Mouse (Mus musculus) liver, adult (tissue): ENCODE measurements around the gene Them7.

ENCODE experiments used
- GATA4 ChIP-seq: IDR thresholded peaks from 2 replicates; pipeline ENCODE4 v1.6.1; 2014; ENCODE audit warnings: mild to moderate bottlenecking, low read length; ENCODE audit not compliant: insufficient replicate concordance

The Them7 gene

DNA sequence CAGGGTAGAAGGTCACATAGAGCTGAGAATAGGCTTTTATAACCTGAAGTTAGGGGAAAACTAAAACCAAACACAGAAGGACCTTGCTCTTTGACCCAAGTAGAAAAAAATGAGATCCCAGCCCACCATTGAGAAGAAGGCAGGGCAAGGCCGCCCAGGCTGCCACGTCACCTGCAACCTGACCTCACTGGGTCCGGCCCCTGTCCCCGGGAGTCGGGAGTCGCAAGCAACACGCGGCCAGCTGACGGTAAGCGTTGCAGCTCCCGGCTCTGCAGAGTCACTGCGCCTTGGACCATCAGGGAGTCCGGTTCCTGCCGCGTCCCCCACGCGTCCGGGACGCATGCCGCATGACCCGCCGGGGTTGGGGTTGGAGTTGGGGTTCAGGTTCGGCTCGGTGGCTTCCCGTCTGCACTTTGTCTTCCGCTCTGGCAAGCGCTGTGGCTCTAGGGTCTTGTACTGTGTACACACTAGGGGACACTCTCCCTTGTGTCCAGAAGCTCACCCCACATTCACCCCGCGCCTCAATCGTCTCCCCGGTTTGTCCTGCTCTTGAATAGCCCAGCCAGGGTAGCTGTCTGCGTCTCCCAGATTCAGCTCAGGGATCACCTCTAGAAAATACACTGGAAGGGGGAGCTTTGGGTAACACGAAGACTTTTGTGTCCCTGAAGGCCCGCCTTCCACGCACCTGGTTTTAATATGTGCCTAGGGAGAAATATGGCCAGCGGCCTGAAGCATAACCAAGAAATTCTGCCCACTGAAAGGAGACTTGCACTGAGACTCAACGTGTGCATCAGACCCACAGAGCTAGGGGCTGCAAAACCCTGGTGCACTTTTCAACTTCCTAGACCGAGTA, at the start of gene Them7:
Them7 (plus strand) TSS at position 187 of the 853 bp plus-strand sequence.
- TF ChIP-seq GATA4, result no peak

DNA sequence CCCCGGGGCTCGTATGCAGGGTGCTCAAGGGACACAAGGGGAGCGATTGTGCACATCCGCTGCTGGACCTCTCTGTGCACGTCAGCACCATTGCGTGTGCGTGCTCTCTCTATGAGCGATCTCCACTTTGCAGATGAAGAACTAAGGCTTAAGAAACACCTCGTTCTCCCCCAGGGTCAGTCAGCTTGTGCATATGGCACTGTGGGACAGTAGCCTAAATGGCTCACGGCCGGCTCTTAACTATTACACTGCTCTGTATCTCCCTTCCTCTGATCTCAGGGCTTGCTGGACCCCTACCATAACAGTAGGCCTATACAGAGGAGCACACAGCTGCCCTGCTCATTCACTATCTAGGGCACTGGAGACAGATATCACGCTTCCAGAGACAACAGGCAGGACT, 45.2 kb upstream of the Them7 start:
- no peak for TF ChIP-seq GATA4

DNA sequence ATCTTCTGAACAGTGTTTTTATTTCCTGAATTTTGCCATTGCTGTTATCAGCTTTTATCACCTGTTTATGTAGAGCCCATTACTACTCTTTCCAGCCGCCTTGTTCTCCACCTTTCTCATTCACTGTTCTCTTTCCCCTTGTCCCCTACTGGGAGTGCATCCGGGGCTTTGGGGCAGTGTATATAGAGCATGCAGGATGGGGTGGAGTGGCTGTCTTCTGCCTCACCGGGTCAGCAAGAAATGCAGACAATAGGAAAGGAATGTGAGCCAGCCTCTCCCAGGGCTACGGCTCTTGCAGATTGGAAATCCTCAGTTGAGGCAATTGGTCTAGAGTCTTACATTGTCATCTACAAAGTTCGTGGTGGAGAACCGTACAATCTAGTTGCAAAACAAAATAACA, 41.6 kb upstream of the Them7 start:
- no peak for TF ChIP-seq GATA4

DNA sequence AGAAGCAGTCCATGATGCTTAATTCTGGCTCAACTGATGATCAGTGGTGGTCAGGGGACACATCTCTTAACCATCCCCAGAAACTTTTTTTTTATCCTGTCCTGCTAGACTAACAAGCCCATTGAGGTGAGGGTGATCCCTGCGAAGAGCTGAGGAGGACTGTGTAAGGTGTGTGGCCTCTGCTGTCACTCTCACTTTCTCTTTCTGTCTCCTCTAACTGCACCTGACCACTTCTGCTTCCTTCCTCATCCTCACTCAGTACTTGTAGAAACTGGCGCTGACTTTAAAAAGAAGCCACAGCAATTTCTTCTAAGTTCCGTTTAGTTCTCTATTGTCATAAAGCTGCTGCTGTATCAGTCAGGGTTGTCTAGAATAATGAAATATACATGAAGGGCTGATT, 39.0 kb upstream of the Them7 start:
- TF ChIP-seq GATA4, result no peak

DNA sequence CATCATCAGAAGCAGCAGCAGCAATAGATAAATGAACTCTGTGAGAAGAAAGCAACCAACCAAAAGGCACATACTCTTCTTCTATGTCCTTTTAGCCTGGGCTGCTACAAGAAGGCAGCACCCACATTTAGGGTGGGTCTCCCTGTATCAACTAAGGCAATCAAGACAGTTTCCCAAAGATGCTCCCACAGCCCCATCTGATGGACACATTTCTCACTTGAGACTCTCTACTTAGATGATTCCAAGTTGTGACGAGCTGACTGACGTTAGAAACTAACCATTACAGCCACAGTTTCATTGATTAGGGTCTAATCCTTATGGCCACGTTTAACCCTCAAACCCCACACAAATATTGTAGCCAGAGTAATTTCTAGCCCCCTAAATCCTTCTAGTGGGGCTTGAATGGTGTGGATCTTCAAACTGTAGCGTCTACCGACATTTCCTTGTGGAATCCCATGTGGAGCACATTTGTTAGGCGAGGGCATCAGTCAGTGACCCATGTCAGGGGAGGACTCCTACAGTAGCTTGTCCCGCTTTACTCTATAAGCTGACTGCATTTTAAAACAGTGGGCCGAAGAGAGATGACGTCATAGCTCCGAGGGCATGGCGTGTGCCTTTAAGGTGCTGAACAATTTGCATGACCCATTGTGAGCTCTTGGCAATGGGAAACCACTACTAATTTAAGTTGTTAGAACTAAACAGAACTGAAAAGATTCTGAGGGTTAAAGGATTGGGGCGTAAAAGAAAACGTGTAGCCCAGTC, 38.2 kb upstream of the Them7 start:
- no peak for TF ChIP-seq GATA4

DNA sequence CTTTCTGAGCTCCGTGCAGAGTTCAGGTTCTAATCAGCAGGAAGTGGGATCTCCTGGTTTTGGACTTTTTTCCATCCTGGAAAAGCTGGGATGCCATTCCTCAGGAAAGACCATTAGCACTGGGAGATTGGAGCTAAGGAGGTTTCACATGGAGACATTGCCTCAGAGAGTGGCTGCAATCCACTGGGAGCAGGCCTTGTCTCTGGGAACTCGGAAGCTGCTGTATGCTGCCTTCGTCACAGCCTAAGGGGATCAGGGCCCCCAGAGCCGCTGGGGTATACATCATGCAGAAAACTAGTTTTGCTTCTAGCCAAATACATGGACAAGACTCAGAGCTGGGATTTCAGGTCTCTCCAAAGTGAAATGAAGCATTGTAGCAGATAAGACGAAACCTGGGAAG, 37.5 kb upstream of the Them7 start:
- TF ChIP-seq GATA4, result no peak

DNA sequence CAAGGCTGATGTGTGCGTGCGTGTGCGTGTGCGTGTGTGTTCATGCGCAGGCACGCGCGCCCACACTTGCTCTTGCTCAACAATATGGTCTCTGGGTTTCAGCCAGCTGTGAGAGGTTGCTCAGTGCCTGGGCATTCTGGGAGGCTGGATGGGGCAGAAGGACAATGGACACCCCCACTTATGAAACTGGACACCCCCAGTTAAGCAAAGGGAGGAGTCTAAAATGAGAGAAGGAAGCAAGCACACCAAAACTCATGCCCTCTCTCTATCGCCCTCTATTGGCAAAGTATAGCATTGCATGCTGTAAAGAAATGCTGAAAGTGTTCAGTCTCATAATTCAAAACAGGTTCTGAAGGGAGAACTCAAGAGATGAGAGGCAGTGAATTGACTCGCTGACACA, 35.9 kb upstream of the Them7 start:
- no peak for TF ChIP-seq GATA4

DNA sequence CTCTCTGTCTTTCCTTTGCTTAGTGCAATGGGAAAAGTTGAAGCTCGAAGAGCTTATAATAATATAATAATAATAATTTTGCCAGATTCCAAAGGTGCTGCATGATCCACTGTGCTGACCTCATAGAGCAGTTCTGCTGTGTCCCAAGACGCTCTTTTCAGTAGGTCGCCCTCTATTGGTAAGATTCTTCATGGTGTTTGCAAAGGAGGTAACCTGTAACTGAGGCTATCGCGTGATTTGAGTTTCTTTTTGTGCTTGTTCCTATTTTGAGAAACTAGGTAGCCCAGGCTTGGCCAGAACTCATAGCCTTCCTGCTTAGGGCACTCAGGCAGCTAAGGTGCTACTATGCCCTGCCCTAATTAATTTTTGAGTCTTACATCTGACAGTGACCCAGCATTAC, 34.8 kb upstream of the Them7 start:
- TF ChIP-seq GATA4, result no peak

DNA sequence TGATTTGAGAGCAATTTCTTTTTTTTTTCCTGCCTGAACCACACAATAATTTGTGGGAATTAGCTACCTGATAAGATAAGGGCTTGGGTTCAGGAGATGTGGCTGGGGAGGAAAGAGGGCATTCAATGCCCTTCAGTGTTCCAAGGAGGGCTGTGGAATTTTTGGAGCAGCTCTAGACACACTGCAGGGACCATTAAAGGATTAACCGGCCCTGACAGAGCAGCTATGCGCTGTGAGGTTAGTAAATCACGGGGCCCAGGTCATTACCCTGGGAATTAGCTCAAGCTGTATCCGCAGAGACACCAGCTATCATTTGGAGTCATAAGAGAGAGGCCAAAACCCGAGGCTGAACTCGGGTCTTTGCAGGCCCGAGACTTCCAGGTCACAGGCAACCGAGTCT, 24.0 kb upstream of the Them7 start:
- TF ChIP-seq GATA4, result no peak; the same call in 1 of the 2 replicates

DNA sequence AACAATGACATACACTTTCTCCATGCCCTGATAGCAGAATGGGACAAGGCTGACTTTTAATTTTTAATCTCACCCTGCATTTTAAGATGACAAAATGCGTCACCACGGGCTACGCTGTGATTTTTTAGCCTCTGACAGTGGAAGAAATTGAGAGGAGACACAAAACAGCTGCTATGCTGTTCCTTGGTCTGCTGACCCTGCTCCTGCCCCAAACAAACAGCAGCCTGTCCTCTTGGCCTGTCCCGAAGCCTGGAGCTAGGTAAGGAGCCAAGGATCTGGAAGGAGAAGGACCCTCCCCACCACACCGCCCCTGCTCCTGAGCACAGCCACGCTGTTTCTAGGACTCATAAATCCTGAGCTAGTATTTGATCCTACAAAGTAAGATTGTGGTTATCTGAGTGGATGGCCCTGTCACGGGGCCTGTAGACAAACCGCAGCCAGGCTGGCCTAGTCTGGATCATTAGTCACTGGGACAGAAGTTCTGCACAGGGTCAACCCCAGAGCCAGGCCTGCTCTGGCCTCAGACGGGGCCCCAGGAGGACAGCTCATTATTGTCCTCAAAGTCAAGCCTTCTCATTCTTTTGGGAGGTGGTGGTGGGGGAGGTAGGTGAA, 17.5 kb upstream of the Them7 start:
- TF ChIP-seq GATA4, result no peak

DNA sequence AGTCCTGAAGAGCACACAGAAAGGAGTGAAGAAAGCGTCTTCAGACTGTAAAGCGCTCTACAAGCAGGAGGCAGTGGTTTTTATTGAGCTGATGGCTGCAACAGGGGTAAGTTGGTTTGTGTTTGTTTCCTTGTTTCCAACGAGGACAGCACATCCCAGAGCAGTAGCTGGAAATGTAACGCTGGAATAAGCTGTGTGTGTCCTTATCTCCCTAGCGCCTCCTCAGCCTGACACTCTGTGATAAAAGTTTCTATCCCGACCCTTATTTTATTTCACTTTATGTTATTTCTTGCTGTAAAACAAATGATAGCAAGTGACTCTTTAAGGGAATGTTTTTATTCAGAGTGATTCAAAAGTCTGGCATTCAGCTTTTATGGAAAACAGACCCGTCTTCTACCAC, 11.3 kb upstream of the Them7 start:
- no peak for TF ChIP-seq GATA4

DNA sequence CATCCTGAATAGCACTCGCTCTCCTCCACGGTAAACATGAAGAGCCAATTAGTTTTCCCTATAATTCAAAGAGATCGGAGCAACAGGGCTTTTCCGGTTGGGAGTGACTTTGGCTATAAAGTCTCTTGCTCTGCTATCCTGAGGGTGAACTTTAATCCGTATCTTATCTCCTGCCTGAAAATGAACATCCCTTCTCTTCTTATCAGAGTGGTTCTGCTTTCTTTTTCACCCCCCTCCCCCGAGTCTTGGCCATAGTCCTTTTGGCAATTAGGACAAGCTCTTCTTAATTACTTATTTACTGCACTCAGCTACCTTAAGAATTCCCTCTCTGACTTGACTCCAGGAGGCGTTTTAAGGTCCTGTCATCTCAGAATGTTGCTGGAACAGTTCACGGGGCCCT, 8.2 kb upstream of the Them7 start:
- TF ChIP-seq GATA4, result no peak

DNA sequence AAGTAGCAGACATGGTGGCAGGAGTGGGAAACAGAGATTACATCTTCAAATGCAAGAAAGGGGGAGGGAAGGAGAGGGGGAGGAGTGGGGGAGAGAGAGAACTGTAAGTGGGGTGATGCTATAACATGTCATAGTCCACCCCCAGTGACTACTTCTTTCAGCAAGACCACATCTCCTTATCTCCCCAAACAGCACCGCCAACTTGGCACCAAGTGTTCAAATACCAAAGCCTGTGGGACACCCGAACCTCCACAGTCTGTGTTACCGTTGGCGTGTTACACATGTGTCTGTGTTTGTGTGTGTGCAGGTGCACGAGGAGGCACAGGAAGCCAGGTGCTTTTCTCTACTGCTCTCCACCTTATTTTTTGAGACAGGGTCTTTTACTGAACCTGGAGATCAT, 4.9 kb upstream of the Them7 start:
- no peak for TF ChIP-seq GATA4

DNA sequence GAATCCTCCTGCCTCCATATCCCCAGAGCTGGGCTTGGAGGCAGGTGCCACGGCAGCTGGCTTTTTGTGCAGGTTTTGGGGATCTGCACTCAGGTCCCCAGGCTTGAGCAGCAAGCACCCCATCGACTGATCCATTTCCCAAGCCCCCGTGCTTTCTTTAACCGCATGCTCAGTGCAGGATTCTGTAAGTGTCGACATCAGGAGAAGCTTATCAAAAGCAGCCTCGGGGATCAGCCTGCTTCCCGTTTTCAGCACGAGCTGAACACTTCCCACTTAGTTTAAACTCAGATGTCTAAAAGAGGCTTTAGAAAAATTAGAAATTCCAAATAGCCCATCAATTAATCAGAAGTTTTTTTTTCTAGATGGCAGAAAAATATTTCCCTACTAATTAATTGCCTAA, 4.5 kb upstream of the Them7 start:
- TF ChIP-seq GATA4, result no peak

DNA sequence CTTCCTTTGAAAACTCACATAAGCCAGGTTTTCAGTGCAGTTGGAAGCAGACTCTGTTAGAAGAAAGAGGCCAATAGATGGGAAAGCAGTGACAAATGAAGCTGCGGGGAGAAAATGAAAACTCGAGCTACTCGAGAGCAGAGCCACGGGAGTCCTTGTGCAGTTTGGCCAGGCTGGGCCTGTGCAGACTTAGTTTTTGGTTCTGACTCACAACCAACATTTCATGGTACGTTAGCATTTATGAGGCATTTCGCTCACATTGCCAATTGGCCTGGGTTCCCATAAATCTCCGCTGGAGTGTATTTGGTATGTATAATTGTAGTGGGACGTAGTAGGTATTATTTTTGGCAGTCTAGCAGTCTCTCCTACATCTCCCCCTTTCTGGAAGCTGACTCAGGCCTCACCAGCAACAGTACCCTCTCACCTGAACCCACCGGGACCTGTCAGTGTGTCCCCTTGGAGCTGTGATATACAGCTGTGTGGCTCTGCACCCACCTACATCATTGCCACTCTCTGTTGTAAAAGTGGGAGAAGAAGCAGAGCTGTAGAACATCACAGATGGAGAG, 3.3 kb upstream of the Them7 start:
- TF ChIP-seq GATA4, result no peak

DNA sequence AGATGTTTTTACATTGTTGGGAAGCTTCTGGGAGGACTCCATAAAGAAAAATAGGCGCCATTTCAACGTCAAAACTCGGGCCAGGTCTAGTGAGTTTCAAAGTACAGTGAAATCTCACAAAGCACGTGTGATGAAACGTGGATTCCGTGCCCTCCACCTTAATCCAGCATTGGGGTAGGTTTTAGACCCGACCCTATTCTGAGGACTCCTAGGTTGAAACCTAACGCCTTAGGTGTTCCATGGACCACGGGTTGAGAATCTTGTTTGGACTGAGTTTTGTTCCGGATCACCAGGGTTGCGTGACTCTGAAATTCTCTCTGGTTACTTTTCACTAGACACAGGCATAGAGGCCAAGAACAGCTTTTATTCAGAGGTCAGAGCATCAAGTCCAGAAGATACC, 514 bp upstream of the Them7 start:
- TF ChIP-seq GATA4, result no peak
